Mouse (Mus musculus) urinary bladder, postnatal 10 days (tissue): ENCODE measurements around the gene Tmem222.

Source experiments
- DNase-seq: peaks from one replicate; pipeline ENCODE4 v3.0.0; 2022; ENCODE audit warnings: low spot score

Gene Tmem222

GRCm38 (mm10) chr4:133285299-133285698, 7.7 kb upstream of the Tmem222 start:
- DNase-seq: no peak

GRCm38 (mm10) chr4:133282656-133283055, 5.1 kb upstream of the Tmem222 start:
- DNase-seq: no peak

GRCm38 (mm10) chr4:133281951-133282481, 4.4 kb upstream of the Tmem222 start:
- no peak for DNase-seq

GRCm38 (mm10) chr4:133281513-133281912, 3.9 kb upstream of the Tmem222 start:
- DNase-seq: no peak

GRCm38 (mm10) chr4:133278482-133278881, 890 bp upstream of the Tmem222 start:
- DNase-seq: no peak

GRCm38 (mm10) chr4:133278067-133278466, 475 bp upstream of the Tmem222 start:
- DNase-seq: no peak

GRCm38 (mm10) chr4:133270929-133271328, 6.7 kb downstream of the Tmem222 start:
- no peak for DNase-seq

- no peak for DNase-seq
Observed at GRCm38 (mm10) chr4:133269596-133269995, 8.0 kb downstream of the Tmem222 start.

GRCm38 (mm10) chr4:133268931-133269330, 8.7 kb downstream of the Tmem222 start:
- DNase-seq: no peak

GRCm38 (mm10) chr4:133266248-133266880, 11.2 kb downstream of the Tmem222 start:
- DNase-seq: no peak

- DNase-seq: no peak
Observed at GRCm38 (mm10) chr4:133265759-133266158, 11.8 kb downstream of the Tmem222 start.

GRCm38 (mm10) chr4:133265297-133265696, 12.3 kb downstream of the Tmem222 start:
- DNase-seq: no peak

- DNase-seq: no peak
Observed at GRCm38 (mm10) chr4:133264559-133264958, 13.0 kb downstream of the Tmem222 start.

- no peak for DNase-seq
Observed at GRCm38 (mm10) chr4:133263756-133264155, 13.8 kb downstream of the Tmem222 start.

GRCm38 (mm10) chr4:133262882-133263281, 14.7 kb downstream of the Tmem222 start, which contains the start of gene Sytl1:
TSS of gene Sytl1 (minus strand) at chr4:133263113.
- no peak for DNase-seq

GRCm38 (mm10) chr4:133262375-133262765, 15.2 kb downstream of the Tmem222 start:
- DNase-seq: no peak

- no peak for DNase-seq
Observed at GRCm38 (mm10) chr4:133261641-133262374, 15.8 kb downstream of the Tmem222 start.

GRCm38 (mm10) chr4:133257798-133258408, 19.7 kb downstream of the Tmem222 start:
- DNase-seq: no peak

GRCm38 (mm10) chr4:133257230-133257629, 20.4 kb downstream of the Tmem222 start:
- no peak for DNase-seq

GRCm38 (mm10) chr4:133256820-133257219, 20.8 kb downstream of the Tmem222 start:
- DNase-seq: no peak

- no peak for DNase-seq
Observed at GRCm38 (mm10) chr4:133255392-133255791, 22.2 kb downstream of the Tmem222 start.

- DNase-seq: no peak
Observed at GRCm38 (mm10) chr4:133253412-133253811, 24.2 kb downstream of the Tmem222 start.

GRCm38 (mm10) chr4:133252089-133252488, 25.5 kb downstream of the Tmem222 start:
- DNase-seq: no peak
